Mouse (Mus musculus) hindbrain, embryonic 13.5 days (tissue): ENCODE measurements around the gene Peg3. TPM values are rescaled to one million over a fixed set of nuclear protein-coding genes. Genes with fewer than 3 reads are reported as not detected.

Experiments used
- ATAC-seq: fragments of 200-750 bp; cut with Nextera tagmentation; 2 replicates; pipeline ENCODE4 v1.8.0; 2017; ENCODE audit warnings: moderate TSS enrichment; ENCODE audit not compliant: low FRiP score
- H3K27ac ChIP-seq: fragments of 300-500 bp; sonication (generic); 2 replicates; pipeline ENCODE4 v1.5.1; 2015; ENCODE audit warnings: inconsistent platforms, mild to moderate bottlenecking, moderate library complexity
- H3K27me3 ChIP-seq: fragments of 300-500 bp; sonication (generic); 2 replicates; pipeline ENCODE4 v1.6.1; 2015; ENCODE audit warnings: mild to moderate bottlenecking, inconsistent platforms
- H3K36me3 ChIP-seq: fragments of 300-500 bp; sonication (generic); 2 replicates; pipeline ENCODE4 v1.6.1; 2015; ENCODE audit warnings: mild to moderate bottlenecking, inconsistent platforms
- H3K4me1 ChIP-seq: fragments of 300-500 bp; sonication (generic); replicated peaks from 2 replicates; pipeline ENCODE4 v1.6.1; 2015; ENCODE audit warnings: inconsistent platforms
- H3K4me2 ChIP-seq: fragments of 300-500 bp; sonication (generic); 2 replicates; pipeline ENCODE4 v1.6.1; 2015; ENCODE audit warnings: inconsistent platforms, mild to moderate bottlenecking, moderate library complexity
- H3K4me3 ChIP-seq: fragments of 300-500 bp; sonication (generic); 2 replicates; pipeline ENCODE4 v1.5.1; 2015; ENCODE audit warnings: mild to moderate bottlenecking, inconsistent platforms
- H3K9ac ChIP-seq: fragments of 300-500 bp; sonication (generic); 2 replicates; pipeline ENCODE4 v1.6.1; 2015; ENCODE audit warnings: mild to moderate bottlenecking, inconsistent platforms
- H3K9me3 ChIP-seq: fragments of 300-500 bp; sonication (generic); 2 replicates; pipeline ENCODE4 v1.6.1; 2016; ENCODE audit warnings: inconsistent platforms
- WGBS: fragments of 180-500 bp; shearing (Covaris S2); methylation state at CpG from one replicate; pipeline ENCODE4 v1.1.7; 2015; 5-methylcytosine and 5-hydroxymethylcytosine counted together
- polyA plus RNA-seq: library from polyadenylated mRNA; unstranded; fragments of >200 nt; fragmentation: Nextera tagmentation; extraction: Ambion mirVana; gene quantifications from 2 replicates; pipeline ENCODE4 v1.2.1, GENCODE M21; 2015

Gene Peg3
- polyA plus RNA-seq, 1 experiment from 2014 or later, result 69.9 TPM

GRCm38 (mm10) chr7:6749196-6749595 is 19.0 kb upstream of the Peg3 start:
- 62% methylated on average over 7 of the region's 7 CpGs for WGBS
- peaks cover 12% of the 10 kb centered on the region for H3K4me1 ChIP-seq
- H3K27me3 ChIP-seq, result no peaks in the 10 kb centered on the region
- no peak overlapping the region for H3K27ac ChIP-seq
- H3K4me2 ChIP-seq, result no peak overlapping the region
- ATAC-seq, result no peak
- no peak overlapping the region for H3K9ac ChIP-seq
- H3K36me3 ChIP-seq, result no peaks in the 10 kb centered on the region
- no peaks in the 10 kb centered on the region for H3K9me3 ChIP-seq
- H3K4me3 ChIP-seq, result no peak overlapping the region

GRCm38 (mm10) chr7:6744281-6744904 is 14.2 kb upstream of the Peg3 start:
- H3K9me3 ChIP-seq, result no peaks in the 10 kb centered on the region
- 0 out of 2 replicates have a peak, but pooled peaks cover 6% of the 10 kb centered on the region for H3K4me1 ChIP-seq
- H3K27me3 ChIP-seq, result no peaks in the 10 kb centered on the region
- 85% methylated on average over 10 of the region's 10 CpGs for WGBS
- H3K9ac ChIP-seq, result no peak overlapping the region
- no peak overlapping the region for H3K27ac ChIP-seq
- no peak for ATAC-seq
- no peaks in the 10 kb centered on the region for H3K36me3 ChIP-seq
- no peak overlapping the region for H3K4me3 ChIP-seq
- no peak overlapping the region for H3K4me2 ChIP-seq

- no peaks in the 10 kb centered on the region for H3K36me3 ChIP-seq
- no peaks in the 10 kb centered on the region for H3K27me3 ChIP-seq
- no peak overlapping the region for H3K9ac ChIP-seq
- 86% methylated on average over 1 of the region's 1 CpGs for WGBS
- H3K4me1 ChIP-seq, result no peaks in the 10 kb centered on the region
- H3K27ac ChIP-seq, result no peak overlapping the region
- no peak overlapping the region for H3K4me3 ChIP-seq
- H3K4me2 ChIP-seq, result no peak overlapping the region
- no peak for ATAC-seq
- H3K9me3 ChIP-seq, result no peaks in the 10 kb centered on the region
Measured at GRCm38 (mm10) chr7:6736060-6736459, 5.8 kb upstream of the Peg3 start.

DNA sequence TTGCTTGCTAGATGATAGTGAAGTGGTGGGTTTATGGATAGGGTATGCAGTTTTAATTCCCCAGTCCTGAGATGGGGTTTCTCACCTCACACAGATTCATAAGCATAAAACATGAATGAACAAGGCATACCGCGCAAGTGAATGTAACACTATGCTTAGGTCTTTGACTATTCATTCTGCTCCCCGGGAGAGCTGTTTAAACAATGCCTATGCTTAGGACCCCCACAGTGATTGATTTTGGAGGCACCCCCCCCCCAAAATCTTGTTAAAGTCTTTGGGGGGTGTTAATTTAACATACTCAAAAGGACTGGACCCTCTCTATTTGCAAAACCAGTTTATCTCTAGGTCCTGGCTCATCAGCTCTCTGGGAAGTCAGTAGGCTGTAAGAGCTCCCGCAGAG is 1.7 kb upstream of the Peg3 start:
- Histone ChIP-seq H3K27me3 (no peaks in the 10 kb centered on the region), H3K4me1 (no peaks in the 10 kb centered on the region), H3K27ac (peak overlapping the region; percentile 62), H3K9ac (peak overlapping the region; percentile 74), H3K4me3 (peak overlapping the region; percentile 63), H3K36me3 (no peaks in the 10 kb centered on the region), H3K4me2 (peak overlapping the region; percentile 45), H3K9me3 (peaks cover 25% of the 10 kb centered on the region)
- ATAC-seq, result no peak
- WGBS, result 33% methylated on average over 4 of the region's 4 CpGs

DNA sequence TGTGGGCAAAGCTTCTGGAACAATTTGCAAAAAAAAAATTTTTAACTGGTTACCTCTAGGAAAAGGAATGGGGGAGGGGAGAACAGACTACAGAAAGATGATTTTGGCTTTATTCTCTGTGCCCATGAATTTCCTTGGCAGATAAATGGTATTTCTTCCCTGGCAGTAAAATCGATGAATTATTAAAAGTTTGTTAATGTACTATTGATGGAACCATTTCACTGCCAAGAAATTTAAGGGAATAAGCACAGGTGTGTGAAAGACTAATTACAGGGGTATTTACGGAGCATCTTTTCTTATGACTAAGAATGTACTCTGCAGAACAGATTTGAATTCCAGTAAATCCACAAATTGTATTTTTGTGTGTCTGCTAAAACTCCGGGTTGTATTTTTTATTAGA is 1.1 kb upstream of the Peg3 start:
- H3K9me3 ChIP-seq, result peaks cover 25% of the 10 kb centered on the region
- H3K4me2 ChIP-seq, result peak overlapping the region; percentile 45
- WGBS, result 50% methylated on average over 3 of the region's 3 CpGs
- H3K4me1 ChIP-seq, result no peaks in the 10 kb centered on the region
- no peaks in the 10 kb centered on the region for H3K27me3 ChIP-seq
- peak overlapping the region; percentile 63 for H3K4me3 ChIP-seq
- peak overlapping the region; percentile 74 for H3K9ac ChIP-seq
- ATAC-seq, result no peak
- no peaks in the 10 kb centered on the region for H3K36me3 ChIP-seq
- 0 out of 2 replicates have a peak overlapping the region, but pooled peaks have one; percentile 82 for H3K27ac ChIP-seq

- 45% methylated on average over 15 of the region's 15 CpGs for WGBS
- no peak for ATAC-seq
- peaks cover 25% of the 10 kb centered on the region for H3K9me3 ChIP-seq
- H3K27ac ChIP-seq, result peak overlapping the region; percentile 82
- no peaks in the 10 kb centered on the region for H3K36me3 ChIP-seq
- peak overlapping the region; percentile 63 for H3K4me3 ChIP-seq
- H3K4me2 ChIP-seq, result peak overlapping the region; percentile 45
- no peaks in the 10 kb centered on the region for H3K27me3 ChIP-seq
- H3K9ac ChIP-seq, result peak overlapping the region; percentile 74
- H3K4me1 ChIP-seq, result no peaks in the 10 kb centered on the region
Measured at GRCm38 (mm10) chr7:6730801-6731200, 570 bp upstream of the Peg3 start.

GRCm38 (mm10) chr7:6729061-6729817 is 992 bp downstream of the Peg3 start:
- peak overlapping the region; percentile 78 for H3K9ac ChIP-seq
- peaks cover 7% of the 10 kb centered on the region for H3K36me3 ChIP-seq
- H3K27ac ChIP-seq, result peak overlapping the region; percentile 96
- H3K9me3 ChIP-seq, result peaks cover 25% of the 10 kb centered on the region
- peak overlapping the region; percentile 63 for H3K4me3 ChIP-seq
- 47% methylated on average over 37 of the region's 37 CpGs for WGBS
- no peaks in the 10 kb centered on the region for H3K27me3 ChIP-seq
- ATAC-seq, result peak; percentile 38
- H3K4me2 ChIP-seq, result peak overlapping the region; percentile 56
- H3K4me1 ChIP-seq, result no peaks in the 10 kb centered on the region

GRCm38 (mm10) chr7:6728263-6728931 is 1.8 kb downstream of the Peg3 start:
- peak overlapping the region; percentile 63 for H3K4me3 ChIP-seq
- peak overlapping the region; percentile 96 for H3K27ac ChIP-seq
- H3K4me1 ChIP-seq, result no peaks in the 10 kb centered on the region
- H3K36me3 ChIP-seq, result peaks cover 15% of the 10 kb centered on the region
- WGBS, result 52% methylated on average over 19 of the region's 19 CpGs
- no peaks in the 10 kb centered on the region for H3K27me3 ChIP-seq
- peak; percentile 86 for ATAC-seq
- H3K9me3 ChIP-seq, result peaks cover 25% of the 10 kb centered on the region
- H3K9ac ChIP-seq, result 0 out of 2 replicates have a peak overlapping the region, but pooled peaks have one; percentile 51
- peak overlapping the region; percentile 45 for H3K4me2 ChIP-seq

- no peaks in the 10 kb centered on the region for H3K4me1 ChIP-seq
- H3K9me3 ChIP-seq, result peaks cover 25% of the 10 kb centered on the region
- peak overlapping the region; percentile 63 for H3K4me3 ChIP-seq
- H3K36me3 ChIP-seq, result peaks cover 15% of the 10 kb centered on the region
- ATAC-seq, result peak; percentile 74
- H3K27me3 ChIP-seq, result no peaks in the 10 kb centered on the region
- peak overlapping the region; percentile 45 for H3K4me2 ChIP-seq
- H3K9ac ChIP-seq, result 0 out of 2 replicates have a peak overlapping the region, but pooled peaks have one; percentile 51
- 52% methylated on average over 19 of the region's 19 CpGs for WGBS
- H3K27ac ChIP-seq, result peak overlapping the region; percentile 96
Measured at GRCm38 (mm10) chr7:6727351-6728121, 2.7 kb downstream of the Peg3 start.

DNA sequence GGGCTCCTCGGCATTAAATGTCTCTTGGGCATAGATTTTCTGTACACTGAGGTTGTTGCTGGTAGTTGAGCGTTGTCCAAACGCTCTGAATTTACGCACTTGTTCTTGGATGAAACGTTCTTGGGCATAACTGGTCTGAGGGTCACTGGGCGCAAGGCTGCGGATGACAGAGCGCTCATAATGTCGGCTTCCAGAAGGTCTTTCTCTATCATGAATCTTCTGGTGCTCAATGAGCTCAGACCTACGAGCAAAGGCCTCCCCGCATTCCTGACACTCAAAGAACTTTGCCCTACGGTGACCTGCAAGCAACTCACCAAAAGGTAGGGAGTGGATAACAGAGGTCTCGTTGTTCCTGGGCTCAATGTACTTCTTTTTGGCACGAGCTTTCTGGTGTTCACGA is 20.8 kb downstream of the Peg3 start:
- H3K9ac ChIP-seq, result no peak overlapping the region
- H3K27me3 ChIP-seq, result no peaks in the 10 kb centered on the region
- ATAC-seq, result no peak
- peaks cover 77% of the 10 kb centered on the region for H3K36me3 ChIP-seq
- no peak overlapping the region for H3K27ac ChIP-seq
- 95% methylated on average over 15 of the region's 15 CpGs for WGBS
- no peak overlapping the region for H3K4me2 ChIP-seq
- H3K9me3 ChIP-seq, result 0 out of 2 replicates have a peak, but pooled peaks cover 5% of the 10 kb centered on the region
- no peaks in the 10 kb centered on the region for H3K4me1 ChIP-seq
- no peak overlapping the region for H3K4me3 ChIP-seq

DNA sequence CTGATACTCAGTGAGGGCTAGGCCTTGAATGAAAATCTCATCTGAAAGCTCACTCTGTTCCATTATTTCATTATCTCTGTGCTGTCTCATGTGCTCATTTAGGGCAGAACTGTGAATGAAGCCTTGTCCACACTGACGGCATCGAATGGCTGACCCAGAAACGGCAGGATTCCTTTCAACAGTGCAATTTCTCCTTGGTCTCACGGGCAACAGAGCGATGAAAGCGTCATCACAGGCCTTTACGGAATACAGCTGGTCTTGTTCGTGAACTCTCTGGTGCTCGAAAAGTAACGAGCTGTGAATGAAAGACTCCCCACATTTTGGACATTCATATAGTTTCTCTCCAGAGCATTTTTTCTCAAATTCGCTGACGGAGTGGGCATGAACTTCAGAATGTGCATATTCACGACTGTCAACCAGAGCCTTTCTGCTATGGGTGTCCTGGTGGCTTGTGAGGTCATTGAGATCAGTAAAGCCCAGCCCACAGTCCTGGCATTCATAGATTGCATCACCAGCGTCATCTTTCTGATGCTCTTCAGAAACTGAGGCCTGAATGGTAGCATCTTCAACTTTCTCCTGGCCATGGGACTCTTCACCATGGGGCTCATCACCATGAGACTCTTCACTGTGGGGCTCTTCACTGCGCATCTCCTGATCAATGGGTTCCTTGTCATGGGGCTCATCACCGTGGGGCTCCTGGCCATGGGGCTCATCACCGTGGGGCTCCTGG is 21.6 kb downstream of the Peg3 start:
- no peak for ATAC-seq
- H3K4me2 ChIP-seq, result no peak overlapping the region
- no peak overlapping the region for H3K9ac ChIP-seq
- no peak overlapping the region for H3K27ac ChIP-seq
- H3K4me1 ChIP-seq, result no peaks in the 10 kb centered on the region
- 91% methylated on average over 17 of the region's 17 CpGs for WGBS
- H3K4me3 ChIP-seq, result no peak overlapping the region
- no peaks in the 10 kb centered on the region for H3K27me3 ChIP-seq
- H3K9me3 ChIP-seq, result 0 out of 2 replicates have a peak, but pooled peaks cover 5% of the 10 kb centered on the region
- peaks cover 75% of the 10 kb centered on the region for H3K36me3 ChIP-seq
